Mouse (Mus musculus) brain, embryonic 14.5 days (tissue): ENCODE results near the gene Btbd9.

Experiments used
- CTCF ChIP-seq: fragments of 200-500 bp; IDR thresholded peaks from 2 replicates; pipeline ENCODE4 v1.5.1; 2012; ENCODE audit warnings: inconsistent platforms, mild to moderate bottlenecking, moderate library complexity, borderline replicate concordance; ENCODE audit not compliant: insufficient read depth, insufficient read length; ENCODE audit errors: extremely low read depth
- POLR2A ChIP-seq: fragments of 200-500 bp; IDR thresholded peaks from 2 replicates; pipeline ENCODE4 v1.6.1; 2012; ENCODE audit warnings: mild to moderate bottlenecking, inconsistent platforms, borderline replicate concordance; ENCODE audit not compliant: poor library complexity, insufficient read depth, insufficient read length, severe bottlenecking; ENCODE audit errors: extremely low read depth

DNA sequence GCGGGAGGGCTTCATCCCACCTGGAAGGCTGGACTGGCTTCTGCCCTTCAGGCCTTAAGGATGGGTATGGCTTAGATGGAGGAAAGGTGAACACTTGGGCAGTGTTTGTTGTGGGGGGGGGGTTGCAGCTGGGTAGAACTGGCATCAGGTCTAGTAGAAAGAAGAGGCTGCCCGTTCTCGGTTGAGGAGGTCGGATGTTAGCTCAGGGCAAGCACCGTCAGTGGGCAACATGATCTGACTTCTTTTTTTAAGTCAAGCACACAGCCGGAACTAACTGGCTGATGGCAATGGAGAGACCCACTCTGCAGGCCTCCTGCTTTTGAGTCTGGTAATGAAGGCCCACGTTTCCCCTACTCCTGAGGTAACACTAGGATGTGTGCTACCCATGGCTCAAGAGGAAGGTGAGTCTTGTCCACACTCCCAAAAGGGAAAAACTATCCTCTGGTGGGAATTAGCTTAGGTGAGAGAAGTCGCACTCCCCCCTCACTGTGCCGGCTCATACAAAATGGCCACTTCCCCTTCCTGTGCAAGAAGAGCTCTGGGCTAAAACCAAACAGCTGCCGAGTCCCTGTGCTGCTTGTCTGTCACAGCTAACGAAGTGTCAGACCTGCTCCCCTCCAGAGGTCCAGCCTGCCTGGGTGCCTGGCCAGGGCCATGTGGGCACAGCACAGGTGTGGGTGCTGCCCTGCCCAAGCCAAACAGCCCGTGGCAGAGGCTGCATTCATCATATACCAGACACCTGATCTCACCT is 378.8 kb downstream of the Btbd9 start:
- TF ChIP-seq CTCF (no peak), POLR2A (no peak)
